Comparison of ENCODE assay signal across 29 mouse cellular contexts in genomic region chr16:57314236-57314635, GRCm38 (mm10). TPM values are rescaled to one million over a fixed set of nuclear protein-coding genes. Genes with fewer than 3 reads are reported as not detected.
DNase-seq lines count a peak whose midpoint lies in the region; TF ChIP-seq lines count a peak whose summit lies in the region.
"Had no signal": no experiment of that assay in that cellular context is flagged by ENCODE, and none has a peak within 500 bp of the region (broad histone marks: within the 10 kb centered on the region; RNA-seq: fewer than 3 reads in every experiment).

No protein-coding gene starts in this region.

- H3K4me3 ChIP-seq in gastrocnemius, adult 2 months = no peak overlapping the region
- H3K4me3 ChIP-seq: embryonic facial prominence, embryonic 13.5 days; forebrain, embryonic 10.5 days; heart, embryonic 12.5 days; heart, embryonic 15.5 days; hindbrain, embryonic 10.5 days; hindbrain, embryonic 13.5 days; intestine, embryonic 15.5 days had no signal

- no peak for DNase-seq in gastrocnemius, adult 2 months
- DNase-seq in gastrocnemius, postnatal 25 days = no peak
- peak; percentile 68 for DNase-seq in Muller cell, postnatal 12 days (ENCODE audit: inconsistent ontology term)
- DNase-seq in brain, embryonic 14.5 days (ENCODE audit: low read depth) = peak; percentile 34
- DNase-seq in frontal cortex, adult 2 months (ENCODE audit: extremely low spot score in 1 of 2, low spot score in 1 of 2) = no peak
- no peak for DNase-seq in kidney, postnatal 10 days
- DNase-seq: adrenal gland, postnatal 10 days; adrenal gland, postnatal 36 days; cerebellum, adult 11 months; cerebellum, adult 2 months; cerebellum, adult 9-11 months; cerebellum, postnatal 25 days; gastrocnemius, postnatal 14 days; heart, adult 18-20 months; heart, postnatal 10 days; heart, postnatal 36 days had no signal

- TF ChIP-seq CTCF in gastrocnemius, adult 2 months (IDR thresholded peaks at IDR 0.05) = no peak
- TF ChIP-seq CTCF in brain, embryonic 14.5 days (IDR thresholded peaks at IDR 0.05; ENCODE audit: borderline replicate concordance, extremely low read depth, insufficient read depth, insufficient read length) = no peak

- peak overlapping the region; percentile 59; the same call in 1 of the 2 replicates for H3K27ac ChIP-seq in gastrocnemius, adult 2 months
- H3K27ac ChIP-seq: embryonic facial prominence, embryonic 13.5 days; heart, embryonic 15.5 days; hindbrain, embryonic 10.5 days; hindbrain, embryonic 13.5 days; intestine, embryonic 15.5 days had no signal

- intact Hi-C loops in gastrocnemius, adult 2 months (cut with DNase I) = no loop called here

- no peak for TF ChIP-seq POLR2A in brain, embryonic 14.5 days (IDR thresholded peaks at IDR 0.05; ENCODE audit: borderline replicate concordance, extremely low read depth, insufficient read depth, insufficient read length, poor library complexity, severe bottlenecking)

RNA-seq across cellular contexts. Expression of gene Tmem30c, which starts 21.6 kb away (rescaled TPM):
- total RNA-seq in gastrocnemius, adult 2 months (2021) = not detected
- total RNA-seq in gastrocnemius, postnatal 25 days (2021) = not detected
- polyA plus RNA-seq in brain, embryonic 14.5 days (2012; rRNA removed) = 1.1 and 1.6 TPM in 2 replicates
- 1.5 and 1.7 TPM in 2 replicates for polyA plus RNA-seq in frontal cortex, adult 2 months (2012; rRNA removed)
- total RNA-seq: adrenal gland, postnatal 10 days; adrenal gland, postnatal 36 days; common myeloid progenitor, adult 5-6 weeks; gastrocnemius, adult 18-20 months; gastrocnemius, postnatal 14 days; heart, adult 18-20 months; heart, postnatal 10 days; heart, postnatal 36 days had no signal
- polyA plus RNA-seq: activated CD4-positive, CD25-positive, alpha-beta regulatory T cell, adult 4 months; C2C12; CD4-positive, CD25-positive, alpha-beta regulatory T cell, adult 4 months; forebrain, embryonic 10.5 days; forebrain, embryonic 14.5 days; heart, embryonic 12.5 days; heart, embryonic 15.5 days; intestine, embryonic 15.5 days had no signal

RNA-seq across cellular contexts. Expression of gene Filip1l, which starts 38.7 kb away (rescaled TPM):
- 10 to 100 TPM; 37.5 to 67.0 TPM for total RNA-seq in gastrocnemius, adult 2 months (2021)
- 10 to 100 TPM; 44.0 to 45.9 TPM for total RNA-seq in gastrocnemius, postnatal 25 days (2021)
- polyA plus RNA-seq in brain, embryonic 14.5 days (2012; rRNA removed) = 1.3 and 2.5 TPM in 2 replicates
- 10.6 and 10.9 TPM in 2 replicates for polyA plus RNA-seq in frontal cortex, adult 2 months (2012; rRNA removed)

Comparison
In these comparisons a context has a peak if more than half of its experiments do, and no peak if none do; other contexts are left out.
1. DNase-seq: peak in Muller cell, postnatal 12 days (single experiment) and brain, embryonic 14.5 days (single experiment); none in gastrocnemius, adult 2 months (single experiment), gastrocnemius, postnatal 25 days (single experiment), frontal cortex, adult 2 months (0 of 2) and kidney, postnatal 10 days (single experiment).